Mouse (Mus musculus): ENCODE measurements around the gene Gphn.

DNA sequence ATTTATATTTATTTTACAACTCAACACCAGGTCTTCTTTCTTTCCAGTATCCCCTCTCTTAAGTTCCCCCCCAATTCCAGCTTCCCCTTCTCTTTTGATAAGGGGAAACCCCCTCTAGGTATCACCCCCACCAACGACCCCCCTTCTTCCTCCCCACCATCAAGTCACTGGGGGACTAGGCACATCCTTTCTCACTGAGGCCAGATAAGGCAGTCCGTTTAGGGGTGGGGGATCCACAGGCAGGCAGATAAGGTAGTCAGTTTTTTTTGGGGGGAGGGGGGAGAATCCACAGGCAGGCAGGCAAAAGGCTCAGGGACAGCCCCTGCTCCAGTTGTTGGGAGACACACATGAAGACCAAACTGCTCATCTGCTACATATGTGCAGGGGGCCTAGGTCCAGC is 30.8 kb upstream of the Gphn start:
- TF ChIP-seq EP300 (IDR thresholded peaks at IDR 0.05): no peak
- no peak for TF ChIP-seq CTCF (IDR thresholded peaks at IDR 0.05)

Data from lung, postnatal 0 days (tissue).